Mouse (Mus musculus): ENCODE measurements around the gene Magohb. TPM values are rescaled to one million over a fixed set of nuclear protein-coding genes. Genes with fewer than 3 reads are reported as not detected.
"Not testable (repeated sequence)": the region's sequence is repeated elsewhere in the genome, so short reads cannot be mapped to it uniquely, and the experiment has no call there.

Magohb gene
- total RNA-seq (2021), result 1 to 10 TPM; 3.9 to 4.0 TPM
- long read RNA-seq, experiment 1, partial matches to known transcripts, result 0 of 4 reads
- long read RNA-seq, experiment 1, other reads (novel, unspliced or antisense), result 1 of 4 reads
- long read RNA-seq, experiment 2, partial matches to known transcripts, result 0 of 5 reads
- long read RNA-seq, experiment 2, other reads (novel, unspliced or antisense), result 1 of 5 reads

GRCm38 (mm10) chr6:131292991-131293788 is at the start of gene Magohb:
Gene Magohb (minus strand): TSS chr6:131293244.
- peak; percentile 67 for DNase-seq

- no peak for DNase-seq
These were observed 47.0 kb upstream of the Magohb start for GRCm38 (mm10) chr6:131340082-131340481.

GRCm38 (mm10) chr6:131339309-131339708 is 46.3 kb upstream of the Magohb start:
- DNase-seq, result no peak

GRCm38 (mm10) chr6:131338787-131339186 is 45.7 kb upstream of the Magohb start:
- no peak for DNase-seq

GRCm38 (mm10) chr6:131327076-131327475 is 34.0 kb upstream of the Magohb start:
- no peak for DNase-seq

GRCm38 (mm10) chr6:131321854-131322639 is 29.0 kb upstream of the Magohb start:
- no peak for DNase-seq

GRCm38 (mm10) chr6:131316155-131317101 is 23.4 kb upstream of the Magohb start:
- DNase-seq, result no peak

- no peak for DNase-seq
These were observed 15.0 kb upstream of the Magohb start for GRCm38 (mm10) chr6:131308031-131308430.

GRCm38 (mm10) chr6:131304776-131305175 is 11.7 kb upstream of the Magohb start:
- DNase-seq, result no peak

GRCm38 (mm10) chr6:131298531-131298930 is 5.5 kb upstream of the Magohb start:
- DNase-seq, result no peak

GRCm38 (mm10) chr6:131294435-131295112 is 1.5 kb upstream of the Magohb start:
- DNase-seq, result no peak

- DNase-seq, result no peak
These were observed 872 bp upstream of the Magohb start for GRCm38 (mm10) chr6:131293916-131294315.

GRCm38 (mm10) chr6:131292276-131292990 is 611 bp downstream of the Magohb start:
- DNase-seq, result no peak

- DNase-seq, result no peak
These were observed 2.6 kb downstream of the Magohb start for GRCm38 (mm10) chr6:131290430-131290829.

- not testable (repeated sequence) for DNase-seq
These were observed 14.9 kb downstream of the Magohb start for GRCm38 (mm10) chr6:131278160-131278559.

- no peak for DNase-seq
These were observed 16.4 kb downstream of the Magohb start for GRCm38 (mm10) chr6:131276659-131277058.

- DNase-seq, result no peak
These were observed 20.7 kb downstream of the Magohb start for GRCm38 (mm10) chr6:131272311-131272710.

GRCm38 (mm10) chr6:131270312-131270711 is 22.7 kb downstream of the Magohb start:
- DNase-seq, result no peak

GRCm38 (mm10) chr6:131269599-131269998 is 23.4 kb downstream of the Magohb start:
- DNase-seq, result no peak

- DNase-seq, result no peak
These were observed 28.9 kb downstream of the Magohb start for GRCm38 (mm10) chr6:131264175-131264574.

Measured in gastrocnemius, postnatal 25 days (tissue).